Mouse (Mus musculus) intestine, embryonic 16.5 days (tissue): ENCODE results near the gene Ccdc155. TPM values are rescaled to one million over a fixed set of nuclear protein-coding genes. Genes with fewer than 3 reads are reported as not detected.

Experiments used
- ATAC-seq: fragments of 200-750 bp; cut with Nextera tagmentation; 2 replicates; pipeline ENCODE4 v1.8.0; 2017; ENCODE audit warnings: moderate TSS enrichment, moderate library complexity
- H3K27ac ChIP-seq: fragments of 300-500 bp; sonication (generic); 2 replicates; pipeline ENCODE4 v1.5.1; 2014; ENCODE audit warnings: mild to moderate bottlenecking, low read length
- H3K27me3 ChIP-seq: fragments of 300-500 bp; sonication (generic); replicated peaks from 2 replicates; pipeline ENCODE4 v1.6.1; 2014; ENCODE audit warnings: low read length, control low read depth, mixed read lengths; ENCODE audit not compliant: control insufficient read depth, insufficient read depth
- H3K36me3 ChIP-seq: fragments of 300-500 bp; sonication (generic); 2 replicates; pipeline ENCODE4 v1.6.1; 2014; ENCODE audit warnings: low read length, control low read depth; ENCODE audit not compliant: control insufficient read depth, insufficient read depth
- H3K4me1 ChIP-seq: fragments of 300-500 bp; sonication (generic); 2 replicates; pipeline ENCODE4 v1.6.1; 2014; ENCODE audit warnings: low read length, control low read depth, mixed read lengths; ENCODE audit not compliant: control insufficient read depth, insufficient read depth
- H3K4me2 ChIP-seq: fragments of 300-500 bp; sonication (generic); 2 replicates; pipeline ENCODE4 v1.6.1; 2014; ENCODE audit warnings: low read depth, low read length, control low read depth
- H3K4me3 ChIP-seq: fragments of 300-500 bp; sonication (generic); 2 replicates; pipeline ENCODE4 v1.5.1; 2014; ENCODE audit warnings: mild to moderate bottlenecking, low read length
- H3K9ac ChIP-seq: fragments of 300-500 bp; sonication (generic); 2 replicates; pipeline ENCODE4 v1.6.1; 2014; ENCODE audit warnings: low read depth, low read length
- H3K9me3 ChIP-seq: fragments of 300-500 bp; sonication (generic); 2 replicates; pipeline ENCODE4 v1.6.1; 2016; ENCODE audit warnings: low read length, control low read depth; ENCODE audit not compliant: control insufficient read depth
- WGBS: fragments of 180-500 bp; shearing (Covaris S2); extraction: QIAGEN DNeasy Blood & Tissue Kit; methylation state at CpG from one replicate; pipeline ENCODE4 v1.1.7; 2014; 5-methylcytosine and 5-hydroxymethylcytosine counted together
- polyA plus RNA-seq: library from polyadenylated mRNA; unstranded; fragments of >200 nt; fragmentation: Nextera tagmentation; extraction: Ambion mirVana; gene quantifications from 2 replicates; pipeline ENCODE4 v1.2.1, GENCODE M21; 2015

The Ccdc155 gene
- 0.44 and 0.62 TPM in 2 replicates for polyA plus RNA-seq

GRCm38 (mm10) chr7:45204380-45205143, at the start of gene Ccdc155:
TSS of gene Ccdc155 (minus strand) at chr7:45204892.
- WGBS: 8% methylated on average over 44 of the region's 44 CpGs
- H3K4me3 ChIP-seq: peak within 1 kb of the TSS; percentile 52
- 0 out of 2 replicates have a peak, but pooled peaks cover 3% of the 10 kb centered on the region for H3K27me3 ChIP-seq
- no peaks in the 10 kb centered on the region for H3K9me3 ChIP-seq
- peak within 1 kb of the TSS; percentile 52 for H3K9ac ChIP-seq
- peak within 1 kb of the TSS; percentile 56 for H3K4me2 ChIP-seq
- ATAC-seq: peak; percentile 96
- H3K27ac ChIP-seq: no peak within 1 kb of the TSS
- H3K4me1 ChIP-seq: no peaks in the 10 kb centered on the region; the same call in 1 of the 2 replicates
- no peaks in the 10 kb centered on the region for H3K36me3 ChIP-seq

- Histone ChIP-seq H3K27me3 (no peaks in the 10 kb centered on the region), H3K27ac (no peak overlapping the region), H3K4me3 (no peak overlapping the region), H3K9ac (no peak overlapping the region), H3K4me1 (no peaks in the 10 kb centered on the region), H3K36me3 (no peaks in the 10 kb centered on the region), H3K4me2 (no peak overlapping the region), H3K9me3 (no peaks in the 10 kb centered on the region)
- ATAC-seq: no peak
- whole genome bisulfite sequencing: 76% methylated on average over 8 of the region's 8 CpGs
Measured at GRCm38 (mm10) chr7:45253806-45254205, 49.1 kb upstream of the Ccdc155 start.

- ATAC-seq: no peak
- Histone ChIP-seq H3K9ac (no peak overlapping the region), H3K9me3 (no peaks in the 10 kb centered on the region), H3K27ac (no peak overlapping the region), H3K4me3 (no peak overlapping the region), H3K27me3 (no peaks in the 10 kb centered on the region), H3K4me1 (no peaks in the 10 kb centered on the region), H3K36me3 (no peaks in the 10 kb centered on the region), H3K4me2 (no peak overlapping the region)
- 40% methylated on average over 3 of the region's 3 CpGs for WGBS
Measured at GRCm38 (mm10) chr7:45247666-45248065, 43.0 kb upstream of the Ccdc155 start.

- 0 out of 2 replicates have a peak, but pooled peaks cover 3% of the 10 kb centered on the region for H3K27me3 ChIP-seq
- peak overlapping the region; percentile 64; the same call in 1 of the 2 replicates for H3K9ac ChIP-seq
- peaks cover 8% of the 10 kb centered on the region for H3K4me1 ChIP-seq
- 84% methylated on average over 6 of the region's 6 CpGs for WGBS
- H3K4me3 ChIP-seq: no peak overlapping the region
- H3K4me2 ChIP-seq: peak overlapping the region; percentile 49; the same call in 1 of the 2 replicates
- H3K36me3 ChIP-seq: no peaks in the 10 kb centered on the region
- no peak for ATAC-seq
- no peaks in the 10 kb centered on the region for H3K9me3 ChIP-seq
- H3K27ac ChIP-seq: no peak overlapping the region
Measured at GRCm38 (mm10) chr7:45241389-45241749, 36.7 kb upstream of the Ccdc155 start.

GRCm38 (mm10) chr7:45240633-45241388, 36.1 kb upstream of the Ccdc155 start, which contains the start of gene Slc6a16:
TSS of gene Slc6a16 (plus strand) at chr7:45241085.
- Histone ChIP-seq H3K27me3 (0 out of 2 replicates have a peak, but pooled peaks cover 3% of the 10 kb centered on the region), H3K4me3 (peak within 1 kb of the TSS; percentile 29), H3K9ac (peak within 1 kb of the TSS; percentile 64), H3K9me3 (no peaks in the 10 kb centered on the region), H3K36me3 (no peaks in the 10 kb centered on the region), H3K4me2 (peak within 1 kb of the TSS; percentile 49), H3K27ac (no peak within 1 kb of the TSS), H3K4me1 (peaks cover 8% of the 10 kb centered on the region)
- WGBS: 21% methylated on average over 53 of the region's 53 CpGs
- peak; percentile 51 for ATAC-seq

GRCm38 (mm10) chr7:45240109-45240508, 35.4 kb upstream of the Ccdc155 start:
- Histone ChIP-seq H3K4me3 (no peak overlapping the region), H3K27ac (no peak overlapping the region), H3K36me3 (no peaks in the 10 kb centered on the region), H3K9ac (no peak overlapping the region), H3K27me3 (0 out of 2 replicates have a peak, but pooled peaks cover 3% of the 10 kb centered on the region), H3K4me1 (peaks cover 12% of the 10 kb centered on the region), H3K4me2 (no peak overlapping the region), H3K9me3 (no peaks in the 10 kb centered on the region)
- 86% methylated on average over 7 of the region's 7 CpGs for WGBS
- ATAC-seq: no peak

GRCm38 (mm10) chr7:45238723-45239496, 34.2 kb upstream of the Ccdc155 start, which contains the start of gene Cd37:
TSS of gene Cd37 (minus strand) at chr7:45239115.
- no peaks in the 10 kb centered on the region for H3K9me3 ChIP-seq
- 35% methylated on average over 20 of the region's 20 CpGs for WGBS
- H3K4me1 ChIP-seq: peaks cover 23% of the 10 kb centered on the region
- 0 out of 2 replicates have a peak, but pooled peaks cover 3% of the 10 kb centered on the region for H3K27me3 ChIP-seq
- no peak within 1 kb of the TSS for H3K27ac ChIP-seq
- no peak for ATAC-seq
- H3K9ac ChIP-seq: no peak within 1 kb of the TSS
- no peak within 1 kb of the TSS for H3K4me3 ChIP-seq
- H3K4me2 ChIP-seq: no peak within 1 kb of the TSS
- no peaks in the 10 kb centered on the region for H3K36me3 ChIP-seq

GRCm38 (mm10) chr7:45237747-45238699, 33.3 kb upstream of the Ccdc155 start:
- H3K4me3 ChIP-seq: no peak overlapping the region
- no peaks in the 10 kb centered on the region for H3K9me3 ChIP-seq

More at GRCm38 (mm10) chr7:45237747-45238699, 33.3 kb upstream of the Ccdc155 start:
- Histone ChIP-seq H3K27me3 (0 out of 2 replicates have a peak, but pooled peaks cover 3% of the 10 kb centered on the region), H3K4me1 (peaks cover 29% of the 10 kb centered on the region), H3K4me2 (no peak overlapping the region), H3K27ac (no peak overlapping the region), H3K9ac (no peak overlapping the region), H3K36me3 (no peaks in the 10 kb centered on the region)
- ATAC-seq: no peak
- WGBS: 76% methylated on average over 17 of the region's 17 CpGs
